Mouse (Mus musculus) ES-Bruce4 (cell line): Measurements from ENCODE around the gene Mast4. TPM values are rescaled to one million over a fixed set of nuclear protein-coding genes. Genes with fewer than 3 reads are reported as not detected.

Source experiments
- H3K27ac ChIP-seq: 2 replicates; pipeline ENCODE4 v1.5.1; 2012; ENCODE audit warnings: low read length, inconsistent platforms; ENCODE audit not compliant: insufficient read depth
- H3K27me3 ChIP-seq: 2 replicates; pipeline ENCODE4 v1.6.1; 2012; ENCODE audit warnings: mild to moderate bottlenecking, low read length, inconsistent platforms; ENCODE audit not compliant: control insufficient read depth, poor library complexity, insufficient read depth, severe bottlenecking
- H3K36me3 ChIP-seq: 2 replicates; pipeline ENCODE4 v1.6.1; 2012; ENCODE audit warnings: inconsistent platforms, mild to moderate bottlenecking, low read length, moderate library complexity; ENCODE audit not compliant: control insufficient read depth, poor library complexity, insufficient read depth, severe bottlenecking
- H3K4me1 ChIP-seq: one replicate; pipeline ENCODE4 v1.8.1; 2011; ENCODE audit warnings: low read length; ENCODE audit not compliant: control insufficient read depth, insufficient read depth
- H3K4me3 ChIP-seq: 2 replicates; pipeline ENCODE4 v1.5.1; 2011; ENCODE audit warnings: low read depth, mild to moderate bottlenecking, low read length
- H3K9ac ChIP-seq: 2 replicates; pipeline ENCODE4 v1.6.1; 2012; ENCODE audit warnings: low read depth, mild to moderate bottlenecking, inconsistent platforms; ENCODE audit not compliant: poor library complexity, severe bottlenecking
- H3K9me3 ChIP-seq: replicated peaks from 2 replicates; pipeline ENCODE4 v1.6.1; 2012; ENCODE audit warnings: mild to moderate bottlenecking, low read length, inconsistent platforms; ENCODE audit not compliant: control insufficient read depth, poor library complexity, insufficient read depth, severe bottlenecking
- CTCF ChIP-seq: IDR thresholded peaks from one replicate; pipeline ENCODE4 v1.8.1; 2011; ENCODE audit warnings: low read depth, low read length
- EP300 ChIP-seq: IDR thresholded peaks from 2 replicates; pipeline ENCODE4 v1.6.1; 2011; ENCODE audit warnings: low read depth, low read length; ENCODE audit not compliant: insufficient read depth
- POLR2A ChIP-seq: IDR thresholded peaks from one replicate; pipeline ENCODE4 v1.8.1; 2011; ENCODE audit warnings: low read length; ENCODE audit not compliant: insufficient read depth
- polyA plus RNA-seq: library from polyadenylated mRNA; stranded (reverse); fragments of >200 nt; gene quantifications from 2 replicates; pipeline ENCODE4 v1.2.4, GENCODE M21; 2011; ENCODE audit warnings: low read depth; ENCODE audit not compliant: missing spikeins, insufficient read depth, insufficient read length

Gene Mast4
- polyA plus RNA-seq, 1 experiment, result 25.3 TPM

- TF ChIP-seq POLR2A (no peak), CTCF (no peak), EP300 (no peak)
- H3K36me3 ChIP-seq, result no peaks in the 10 kb centered on the region
- H3K27ac ChIP-seq, result no peak overlapping the region
- no peaks in the 10 kb centered on the region for H3K9me3 ChIP-seq
- no peaks in the 10 kb centered on the region for H3K27me3 ChIP-seq
- H3K9ac ChIP-seq, result no peak overlapping the region
- H3K4me1 ChIP-seq, result peaks cover 3% of the 10 kb centered on the region
- no peak overlapping the region for H3K4me3 ChIP-seq
These were observed 135.9 kb downstream of the Mast4 start for GRCm38 (mm10) chr13:103198210-103198940.

- Histone ChIP-seq H3K4me1 (peaks cover 3% of the 10 kb centered on the region), H3K27ac (no peak overlapping the region), H3K9ac (no peak overlapping the region), H3K9me3 (no peaks in the 10 kb centered on the region), H3K36me3 (no peaks in the 10 kb centered on the region), H3K27me3 (no peaks in the 10 kb centered on the region), H3K4me3 (no peak overlapping the region)
- TF ChIP-seq POLR2A, result no peak
- TF ChIP-seq CTCF, result no peak
These were observed 138.0 kb downstream of the Mast4 start for GRCm38 (mm10) chr13:103196307-103196706.

GRCm38 (mm10) chr13:103195847-103196246 lies 138.4 kb downstream of the Mast4 start:
- TF ChIP-seq CTCF (no peak), POLR2A (no peak)
- Histone ChIP-seq H3K9me3 (no peaks in the 10 kb centered on the region), H3K36me3 (no peaks in the 10 kb centered on the region), H3K27me3 (no peaks in the 10 kb centered on the region), H3K27ac (no peak overlapping the region), H3K9ac (no peak overlapping the region), H3K4me3 (no peak overlapping the region), H3K4me1 (peaks cover 3% of the 10 kb centered on the region)

GRCm38 (mm10) chr13:103183566-103183965 lies 150.7 kb downstream of the Mast4 start:
- H3K27me3 ChIP-seq, result no peaks in the 10 kb centered on the region
- no peaks in the 10 kb centered on the region for H3K36me3 ChIP-seq
- no peak overlapping the region for H3K4me3 ChIP-seq
- TF ChIP-seq POLR2A (no peak), EP300 (no peak), CTCF (no peak)
- no peak overlapping the region for H3K27ac ChIP-seq
- H3K4me1 ChIP-seq, result no peaks in the 10 kb centered on the region
- no peak overlapping the region for H3K9ac ChIP-seq
- peaks cover 2% of the 10 kb centered on the region; the same call in 1 of the 2 replicates for H3K9me3 ChIP-seq

- Histone ChIP-seq H3K9me3 (peaks cover 2% of the 10 kb centered on the region; the same call in 1 of the 2 replicates), H3K4me1 (no peaks in the 10 kb centered on the region), H3K27me3 (no peaks in the 10 kb centered on the region; the same call in 1 of the 2 replicates), H3K9ac (no peak overlapping the region), H3K4me3 (no peak overlapping the region), H3K27ac (no peak overlapping the region), H3K36me3 (no peaks in the 10 kb centered on the region)
- TF ChIP-seq CTCF (no peak), EP300 (no peak), POLR2A (no peak)
These were observed 152.5 kb downstream of the Mast4 start for GRCm38 (mm10) chr13:103181836-103182235.

GRCm38 (mm10) chr13:103176871-103177270 lies 157.4 kb downstream of the Mast4 start:
- Histone ChIP-seq H3K9ac (no peak overlapping the region), H3K4me1 (no peaks in the 10 kb centered on the region), H3K27ac (no peak overlapping the region), H3K4me3 (no peak overlapping the region), H3K27me3 (no peaks in the 10 kb centered on the region; the same call in 1 of the 2 replicates), H3K36me3 (no peaks in the 10 kb centered on the region), H3K9me3 (no peaks in the 10 kb centered on the region)
- no peak for TF ChIP-seq CTCF
- TF ChIP-seq POLR2A, result no peak
- TF ChIP-seq EP300, result no peak
